Mouse (Mus musculus) Muller cell, postnatal 12 days (primary cell): ENCODE measurements around the gene Rpl19.

Experiments
- DNase-seq: peaks from one replicate; pipeline ENCODE4 v3.0.0-alpha.2; 2015; ENCODE audit errors: inconsistent ontology term

The Rpl19 gene

GRCm38 (mm10) chr11:98052129-98052988, 25.8 kb downstream of the Rpl19 start:
- peak; percentile 83 for DNase-seq

GRCm38 (mm10) chr11:98052989-98053834, 26.7 kb downstream of the Rpl19 start, which contains the start of gene Stac2:
Gene Stac2, minus strand, starts transcription at chr11:98053462.
- peak; percentile 94 for DNase-seq

GRCm38 (mm10) chr11:98057466-98057865, 31.0 kb downstream of the Rpl19 start:
- peak; percentile 72 for DNase-seq

- peak; percentile 64 for DNase-seq
Measured at GRCm38 (mm10) chr11:98057998-98058397, 31.5 kb downstream of the Rpl19 start.

- DNase-seq = peak; percentile 77
Measured at GRCm38 (mm10) chr11:98059662-98060061, 33.2 kb downstream of the Rpl19 start.

GRCm38 (mm10) chr11:98060104-98060692, 33.7 kb downstream of the Rpl19 start:
- DNase-seq = no peak

- no peak for DNase-seq
Measured at GRCm38 (mm10) chr11:98061441-98061840, 34.9 kb downstream of the Rpl19 start.

- DNase-seq = peak; percentile 83
Measured at GRCm38 (mm10) chr11:98061904-98062562, 35.5 kb downstream of the Rpl19 start.

GRCm38 (mm10) chr11:98066201-98066600, 39.7 kb downstream of the Rpl19 start:
- DNase-seq = no peak

- no peak for DNase-seq
Measured at GRCm38 (mm10) chr11:98067255-98067654, 40.7 kb downstream of the Rpl19 start.

GRCm38 (mm10) chr11:98073442-98073841, 46.9 kb downstream of the Rpl19 start:
- no peak for DNase-seq

GRCm38 (mm10) chr11:98075195-98075808, 48.8 kb downstream of the Rpl19 start:
- peak; percentile 68 for DNase-seq

GRCm38 (mm10) chr11:98077086-98077485, 50.6 kb downstream of the Rpl19 start:
- no peak for DNase-seq
